Mouse (Mus musculus): Measurements from ENCODE around the gene Eva1c. TPM values are rescaled to one million over a fixed set of nuclear protein-coding genes. Genes with fewer than 3 reads are reported as not detected.
"Not testable (repeated sequence)": the region's sequence is repeated elsewhere in the genome, so short reads cannot be mapped to it uniquely, and the experiment has no call there.

Eva1c gene
- polyA plus RNA-seq, 1 experiment from 2014 or later: 6.4 TPM

DNA sequence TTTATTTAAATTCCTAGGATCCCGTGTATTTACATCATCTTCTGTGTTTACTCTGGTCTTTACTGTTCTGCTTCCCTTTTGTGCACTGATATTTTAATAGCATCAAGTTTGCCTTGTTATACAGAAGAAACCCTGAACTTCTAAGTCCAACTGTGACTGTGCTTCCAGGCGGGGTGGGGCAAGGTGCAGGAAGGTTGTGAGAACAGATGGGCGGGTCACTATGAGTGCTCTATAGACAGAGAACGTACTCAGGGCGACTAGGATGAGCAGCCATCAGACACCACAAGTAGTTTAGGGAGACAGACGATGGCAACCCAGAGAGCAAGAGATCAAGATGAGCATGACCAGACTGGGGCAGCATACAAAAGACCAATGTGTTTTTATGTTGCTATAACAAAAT, 6.2 kb upstream of the Eva1c start:
- H3K36me3 ChIP-seq (ENCODE audit: control insufficient read depth, insufficient read depth, low read length): no peaks in the 10 kb centered on the region
- no peaks in the 10 kb centered on the region for H3K4me1 ChIP-seq (ENCODE audit: control insufficient read depth, insufficient read depth, low read length)
- no peak for ATAC-seq
- no peak overlapping the region for H3K4me2 ChIP-seq (ENCODE audit: low read length)
- H3K27ac ChIP-seq (ENCODE audit: low read depth, low read length): no peak overlapping the region
- no peaks in the 10 kb centered on the region for H3K9me3 ChIP-seq (replicated peaks; ENCODE audit: control insufficient read depth, low read length)
- H3K4me3 ChIP-seq (ENCODE audit: low read depth, low read length): no peak overlapping the region
- no peaks in the 10 kb centered on the region for H3K27me3 ChIP-seq (replicated peaks; ENCODE audit: control insufficient read depth, insufficient read depth, low read length)
- no peak overlapping the region for H3K9ac ChIP-seq (ENCODE audit: low read length)
- WGBS: 82% methylated on average over 6 of the region's 6 CpGs
- no peak for DNase-seq (ENCODE audit: low spot score)

- Histone ChIP-seq H3K27me3 (replicated peaks; ENCODE audit: control insufficient read depth, insufficient read depth, low read length) (no peaks in the 10 kb centered on the region), H3K27ac (ENCODE audit: low read depth, low read length) (no peak overlapping the region), H3K36me3 (ENCODE audit: control insufficient read depth, insufficient read depth, low read length) (no peaks in the 10 kb centered on the region), H3K9ac (ENCODE audit: low read length) (no peak overlapping the region), H3K4me3 (ENCODE audit: low read depth, low read length) (no peak overlapping the region), H3K4me2 (ENCODE audit: low read length) (no peak overlapping the region), H3K9me3 (replicated peaks; ENCODE audit: control insufficient read depth, low read length) (no peaks in the 10 kb centered on the region), H3K4me1 (ENCODE audit: control insufficient read depth, insufficient read depth, low read length) (no peaks in the 10 kb centered on the region)
- ATAC-seq: no peak
- no peak for DNase-seq (ENCODE audit: low spot score)
- 84% methylated on average over 14 of the region's 14 CpGs for WGBS
These were observed 5.3 kb upstream of the Eva1c start for GRCm38 (mm10) chr16:90821046-90821697.

- no peak overlapping the region for H3K4me3 ChIP-seq (ENCODE audit: low read depth, low read length)
- ATAC-seq (no peak), DNase-seq (ENCODE audit: low spot score) (no peak)
- H3K4me1 ChIP-seq (ENCODE audit: control insufficient read depth, insufficient read depth, low read length): no peaks in the 10 kb centered on the region
- H3K9ac ChIP-seq (ENCODE audit: low read length): no peak overlapping the region
- H3K27me3 ChIP-seq (replicated peaks; ENCODE audit: control insufficient read depth, insufficient read depth, low read length): no peaks in the 10 kb centered on the region
- no peak overlapping the region for H3K27ac ChIP-seq (ENCODE audit: low read depth, low read length)
- no peaks in the 10 kb centered on the region for H3K9me3 ChIP-seq (replicated peaks; ENCODE audit: control insufficient read depth, low read length)
- 92% methylated on average over 10 of the region's 10 CpGs for WGBS
- no peaks in the 10 kb centered on the region for H3K36me3 ChIP-seq (ENCODE audit: control insufficient read depth, insufficient read depth, low read length)
- no peak overlapping the region for H3K4me2 ChIP-seq (ENCODE audit: low read length)
These were observed 4.1 kb upstream of the Eva1c start for GRCm38 (mm10) chr16:90822284-90822935.

GRCm38 (mm10) chr16:90822981-90823380, 3.5 kb upstream of the Eva1c start:
- no peak for DNase-seq (ENCODE audit: low spot score)
- WGBS: 78% methylated on average over 7 of the region's 7 CpGs

GRCm38 (mm10) chr16:90823986-90824385, 2.5 kb upstream of the Eva1c start:
- H3K4me3 ChIP-seq (ENCODE audit: low read depth, low read length); H3K36me3 ChIP-seq (ENCODE audit: control insufficient read depth, insufficient read depth, low read length); H3K27ac ChIP-seq (ENCODE audit: low read depth, low read length); H3K27me3 ChIP-seq (replicated peaks; ENCODE audit: control insufficient read depth, insufficient read depth, low read length); H3K4me1 ChIP-seq (ENCODE audit: control insufficient read depth, insufficient read depth, low read length); H3K9me3 ChIP-seq (replicated peaks; ENCODE audit: control insufficient read depth, low read length); H3K9ac ChIP-seq (ENCODE audit: low read length); H3K4me2 ChIP-seq (ENCODE audit: low read length); ATAC-seq; DNase-seq (ENCODE audit: low spot score): not testable (repeated sequence)
- WGBS: 79% methylated on average over 4 of the region's 4 CpGs

More at GRCm38 (mm10) chr16:90822981-90823380, 3.5 kb upstream of the Eva1c start:
- Histone ChIP-seq H3K27ac (ENCODE audit: low read depth, low read length) (no peak overlapping the region), H3K9ac (ENCODE audit: low read length) (no peak overlapping the region), H3K27me3 (replicated peaks; ENCODE audit: control insufficient read depth, insufficient read depth, low read length) (no peaks in the 10 kb centered on the region), H3K9me3 (replicated peaks; ENCODE audit: control insufficient read depth, low read length) (no peaks in the 10 kb centered on the region), H3K4me2 (ENCODE audit: low read length) (no peak overlapping the region), H3K4me1 (ENCODE audit: control insufficient read depth, insufficient read depth, low read length) (no peaks in the 10 kb centered on the region), H3K36me3 (ENCODE audit: control insufficient read depth, insufficient read depth, low read length) (no peaks in the 10 kb centered on the region), H3K4me3 (ENCODE audit: low read depth, low read length) (no peak overlapping the region)
- no peak for ATAC-seq

DNA sequence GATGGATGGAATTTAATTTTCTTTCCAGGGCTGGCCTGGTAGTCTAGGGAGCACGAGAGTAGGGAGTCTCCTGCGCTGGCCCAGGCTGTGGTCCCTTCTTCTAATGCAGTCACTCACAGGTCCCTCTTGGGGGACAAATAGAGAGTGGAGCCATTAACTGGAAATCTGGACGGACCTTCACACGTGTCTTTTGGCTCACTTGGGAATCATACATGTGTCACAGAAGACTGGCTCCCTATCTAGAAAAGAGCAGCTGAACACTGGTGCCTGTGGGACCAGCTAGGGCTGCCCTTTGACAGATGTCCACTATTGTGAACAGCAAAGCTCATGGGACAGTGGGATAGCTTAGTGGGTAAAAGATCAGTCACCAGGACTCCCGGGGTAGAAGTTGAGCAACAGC, 478 bp upstream of the Eva1c start:
- no peak overlapping the region for H3K4me2 ChIP-seq (ENCODE audit: low read length)
- no peaks in the 10 kb centered on the region for H3K9me3 ChIP-seq (replicated peaks; ENCODE audit: control insufficient read depth, low read length)
- H3K9ac ChIP-seq (ENCODE audit: low read length): no peak overlapping the region
- H3K27ac ChIP-seq (ENCODE audit: low read depth, low read length): no peak overlapping the region
- peaks cover 4% of the 10 kb centered on the region for H3K4me1 ChIP-seq (ENCODE audit: control insufficient read depth, insufficient read depth, low read length)
- H3K27me3 ChIP-seq (replicated peaks; ENCODE audit: control insufficient read depth, insufficient read depth, low read length): peaks cover 6% of the 10 kb centered on the region; the same call in 1 of the 2 replicates
- WGBS: 83% methylated on average over 5 of the region's 5 CpGs
- no peak overlapping the region for H3K4me3 ChIP-seq (ENCODE audit: low read depth, low read length)
- H3K36me3 ChIP-seq (ENCODE audit: control insufficient read depth, insufficient read depth, low read length): no peaks in the 10 kb centered on the region
- DNase-seq (ENCODE audit: low spot score) (no peak), ATAC-seq (no peak)

DNA sequence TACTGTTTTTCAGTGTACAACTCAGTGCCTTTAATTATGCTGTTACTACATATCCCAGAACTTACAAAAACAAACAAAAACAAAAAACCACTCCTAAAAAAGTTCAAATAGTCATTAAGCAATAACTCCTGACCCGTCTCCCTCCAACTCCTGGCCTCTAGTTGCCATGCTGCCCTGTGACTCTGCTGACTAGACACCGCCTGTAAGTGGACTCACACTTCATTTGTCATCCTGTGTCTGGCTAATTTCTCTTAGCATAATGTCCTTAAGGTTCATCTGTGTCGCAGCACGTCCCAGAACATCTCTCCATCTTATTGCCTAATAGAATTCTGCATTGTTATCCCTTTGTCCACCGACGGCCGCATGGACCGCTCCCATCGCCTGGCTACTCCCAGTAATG, 979 bp downstream of the Eva1c start:
- Histone ChIP-seq H3K4me3 (ENCODE audit: low read depth, low read length) (no peak overlapping the region), H3K9me3 (replicated peaks; ENCODE audit: control insufficient read depth, low read length) (no peaks in the 10 kb centered on the region), H3K27ac (ENCODE audit: low read depth, low read length) (no peak overlapping the region), H3K27me3 (replicated peaks; ENCODE audit: control insufficient read depth, insufficient read depth, low read length) (peaks cover 13% of the 10 kb centered on the region; the same call in 1 of the 2 replicates), H3K4me1 (ENCODE audit: control insufficient read depth, insufficient read depth, low read length) (peaks cover 4% of the 10 kb centered on the region), H3K36me3 (ENCODE audit: control insufficient read depth, insufficient read depth, low read length) (no peaks in the 10 kb centered on the region), H3K4me2 (ENCODE audit: low read length) (no peak overlapping the region), H3K9ac (ENCODE audit: low read length) (no peak overlapping the region)
- WGBS: 82% methylated on average over 9 of the region's 9 CpGs
- DNase-seq (ENCODE audit: low spot score): no peak
- no peak for ATAC-seq

GRCm38 (mm10) chr16:90829136-90829535, 2.6 kb downstream of the Eva1c start:
- Histone ChIP-seq H3K9me3 (replicated peaks; ENCODE audit: control insufficient read depth, low read length) (no peaks in the 10 kb centered on the region), H3K27me3 (replicated peaks; ENCODE audit: control insufficient read depth, insufficient read depth, low read length) (peaks cover 13% of the 10 kb centered on the region; the same call in 1 of the 2 replicates), H3K36me3 (ENCODE audit: control insufficient read depth, insufficient read depth, low read length) (no peaks in the 10 kb centered on the region), H3K4me1 (ENCODE audit: control insufficient read depth, insufficient read depth, low read length) (peaks cover 4% of the 10 kb centered on the region), H3K4me3 (ENCODE audit: low read depth, low read length) (no peak overlapping the region), H3K27ac (ENCODE audit: low read depth, low read length) (no peak overlapping the region), H3K9ac (ENCODE audit: low read length) (no peak overlapping the region), H3K4me2 (ENCODE audit: low read length) (no peak overlapping the region)
- 83% methylated on average over 7 of the region's 7 CpGs for WGBS
- ATAC-seq (no peak), DNase-seq (ENCODE audit: low spot score) (no peak)
